Mouse (Mus musculus) heart, postnatal 36 days (tissue): ENCODE results near the gene Fam50b. TPM values are rescaled to one million over a fixed set of nuclear protein-coding genes. Genes with fewer than 3 reads are reported as not detected.

ENCODE experiments used
- DNase-seq, 2 experiments: peaks; one replicate each; pipeline ENCODE4 v3.0.0; 2021 to 2022
- intact Hi-C: fragments of 180-260 bp; cut with DNase I; formaldehyde crosslinking; loops from one replicate; pipeline ENCODE4 v1.15.1; 2025
- total RNA-seq, 2 experiments: library from RNA; stranded (reverse); gene quantifications; 2 replicates each; pipeline ENCODE4 v1.2.3; 2021

Gene Fam50b
- total RNA-seq, 2 experiments from 2014 or later, result not detected

DNA sequence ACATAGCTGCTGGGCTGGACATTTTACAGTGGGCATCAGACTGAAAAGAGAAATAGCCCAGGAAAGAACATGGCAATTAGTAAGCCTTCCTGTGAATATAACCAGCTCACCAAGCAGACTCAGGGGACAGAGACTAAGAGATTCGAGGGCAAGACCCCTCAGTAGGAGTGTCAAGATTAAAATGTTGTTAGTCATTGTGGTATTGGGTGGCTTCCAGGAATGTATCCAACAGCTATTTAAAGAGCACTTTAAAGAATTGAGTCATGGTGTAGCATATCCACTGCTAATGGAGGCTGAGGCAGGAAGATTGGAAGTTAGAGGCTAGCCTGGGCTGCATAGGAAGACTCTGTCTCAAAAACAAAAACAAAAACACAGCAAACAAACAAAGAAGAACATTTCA lies 870 bp upstream of the Fam50b start:
- intact Hi-C loops, result no loop called here
- no peak for DNase-seq

DNA sequence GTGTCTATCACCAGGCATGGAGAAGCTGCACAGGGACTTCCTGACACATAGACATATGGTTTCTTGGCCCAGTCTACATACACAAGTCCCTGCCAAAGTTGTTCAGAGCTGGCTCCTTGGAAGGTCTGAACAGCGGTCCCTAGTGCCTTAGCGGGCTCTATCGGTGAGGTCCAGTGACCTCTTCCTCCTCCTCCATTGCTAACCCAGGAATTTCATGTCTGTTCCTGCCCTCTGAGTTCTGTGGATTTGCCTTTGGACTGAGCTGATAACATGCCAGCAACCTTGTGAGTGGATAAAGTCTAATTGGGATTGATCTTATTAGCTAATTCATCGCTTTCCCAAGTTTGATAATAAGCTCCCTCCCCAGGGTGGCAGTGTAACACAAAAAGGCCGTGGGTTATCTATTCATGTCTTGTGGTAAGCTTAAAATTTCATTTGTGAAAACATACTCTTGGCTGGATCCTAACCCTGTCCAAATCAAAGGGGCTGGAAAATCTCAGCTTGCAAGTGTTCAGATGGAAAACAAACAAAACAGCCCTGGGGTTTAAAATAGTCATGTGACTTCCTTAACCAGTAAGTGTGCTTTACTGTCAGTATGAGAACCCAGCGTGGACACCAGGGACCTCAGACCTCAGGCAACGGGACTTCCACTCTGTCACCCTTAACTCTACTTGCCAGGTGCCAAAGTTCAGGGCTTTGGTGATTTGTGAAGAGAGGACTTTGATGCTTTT lies 3.5 kb downstream of the Fam50b start:
- DNase-seq, result no peak
- intact Hi-C loops, result loop anchor here (5.0 kb wide), 1 partner anchor 124 kb away; no protein-coding TSS in a partner anchor

GRCm38 (mm10) chr13:34738699-34738973 lies 4.0 kb downstream of the Fam50b start:
- intact Hi-C loops, result loop anchor here (5.0 kb wide), 1 partner anchor 124 kb away; no protein-coding TSS in a partner anchor
- DNase-seq, result no peak

DNA sequence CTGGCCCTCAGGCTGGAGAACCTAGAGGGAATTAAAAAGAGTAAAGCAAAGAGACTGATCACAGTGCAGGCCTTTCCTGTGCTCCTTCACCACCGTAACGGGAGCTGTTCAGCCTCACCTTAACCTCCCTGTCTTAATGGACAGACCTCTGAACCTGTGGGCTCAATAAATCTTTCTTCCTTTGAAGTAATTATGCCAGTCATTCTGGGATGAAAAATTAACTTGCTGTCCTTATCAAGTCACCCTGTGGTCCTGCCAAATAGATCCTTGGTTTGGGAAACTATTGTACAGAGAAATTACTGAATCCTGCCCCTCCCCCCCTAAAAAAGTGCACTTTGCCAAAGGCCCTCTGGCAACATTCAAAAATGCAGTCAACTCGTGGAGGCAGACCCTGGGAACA lies 4.4 kb downstream of the Fam50b start:
- intact Hi-C loops, result loop anchor here (5.0 kb wide), 1 partner anchor 123 kb away; no protein-coding TSS in a partner anchor
- DNase-seq, result no peak

- intact Hi-C loops, result loop anchor here (5.0 kb wide), 1 partner anchor 51 kb away; no protein-coding TSS in a partner anchor
- no peak for DNase-seq
Measured at GRCm38 (mm10) chr13:34741254-34741653, 6.6 kb downstream of the Fam50b start.

- DNase-seq, result no peak
- intact Hi-C loops, result loop anchor here (5.0 kb wide), 1 partner anchor 50 kb away; no protein-coding TSS in a partner anchor
Measured at GRCm38 (mm10) chr13:34741813-34742568, 7.3 kb downstream of the Fam50b start.

- intact Hi-C loops, result no loop called here
- no peak for DNase-seq
Measured at GRCm38 (mm10) chr13:34746811-34747210, 12.2 kb downstream of the Fam50b start.

- DNase-seq, result no peak
- intact Hi-C loops, result no loop called here
Measured at GRCm38 (mm10) chr13:34748530-34748929, 13.9 kb downstream of the Fam50b start.

- intact Hi-C loops, result no loop called here
- no peak for DNase-seq
Measured at GRCm38 (mm10) chr13:34759202-34759601, 24.6 kb downstream of the Fam50b start.

GRCm38 (mm10) chr13:34760518-34761287 lies 26.1 kb downstream of the Fam50b start:
- no peak for DNase-seq
- intact Hi-C loops, result no loop called here

DNA sequence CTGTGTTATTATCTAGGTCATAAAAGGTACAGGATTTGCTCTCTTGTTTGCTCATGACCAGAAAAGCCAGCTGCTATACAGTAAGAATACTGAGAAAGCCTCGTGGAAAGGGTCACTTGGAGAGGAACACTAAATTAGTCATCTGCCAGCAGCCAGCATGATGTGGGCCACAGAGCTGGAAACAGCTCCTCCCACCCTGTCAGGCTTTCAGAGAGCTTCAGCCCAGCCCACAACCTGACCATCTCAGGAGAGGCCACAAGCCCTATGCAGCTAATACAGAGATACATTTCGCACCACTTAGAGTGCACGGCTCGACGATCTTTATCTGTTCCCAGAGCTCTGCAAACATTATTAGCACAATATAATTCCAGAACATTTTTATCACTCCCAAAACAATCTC lies 27.5 kb downstream of the Fam50b start:
- DNase-seq, result no peak
- intact Hi-C loops, result no loop called here

DNA sequence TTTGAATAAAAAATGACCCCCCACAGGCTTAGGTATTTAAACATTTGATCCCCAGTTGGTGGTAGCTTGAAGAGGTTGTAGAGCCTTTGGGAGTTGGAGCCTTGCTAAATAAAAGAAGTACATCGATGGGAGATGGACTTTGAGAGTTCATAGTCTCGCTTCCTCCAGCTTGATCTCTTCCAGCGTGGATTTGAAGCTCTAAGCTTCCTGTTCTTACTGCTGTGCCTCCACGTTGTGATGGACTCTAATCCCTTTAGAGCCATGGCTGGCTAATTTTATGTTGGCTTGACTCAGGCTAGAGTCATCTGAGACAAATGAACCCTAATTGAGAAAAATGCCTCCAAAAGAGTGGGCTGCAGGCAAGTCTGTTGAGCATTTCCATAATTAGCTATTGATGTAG lies 28.2 kb downstream of the Fam50b start:
- intact Hi-C loops, result no loop called here
- DNase-seq, result no peak

- intact Hi-C loops, result loop anchor here (5.0 kb wide), 1 partner anchor 38 kb away; no protein-coding TSS in a partner anchor
Measured at GRCm38 (mm10) chr13:34765269-34765668, 30.6 kb downstream of the Fam50b start.

DNA sequence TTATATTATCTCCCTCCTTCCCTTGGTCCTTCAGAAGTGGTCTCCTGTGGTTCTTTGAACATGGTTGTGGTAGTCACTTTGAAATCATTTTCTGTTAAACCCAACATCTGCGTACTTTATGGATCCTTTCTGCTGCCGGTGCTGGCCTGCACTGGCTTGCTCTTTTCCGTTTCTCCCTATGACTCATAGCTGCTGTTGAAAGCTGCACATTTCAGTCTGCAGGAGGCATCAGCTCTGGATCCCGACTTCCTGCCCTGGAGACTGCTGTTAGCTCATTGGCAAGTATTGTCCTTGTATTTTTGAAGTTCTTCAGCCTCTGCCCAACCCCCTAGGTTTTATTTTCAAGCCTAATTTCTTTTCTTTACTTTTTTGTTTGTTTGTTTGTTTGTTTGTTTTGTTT lies 31.9 kb downstream of the Fam50b start:
- no peak for DNase-seq

More at GRCm38 (mm10) chr13:34765269-34765668, 30.6 kb downstream of the Fam50b start:
- DNase-seq, result no peak

GRCm38 (mm10) chr13:34767527-34768292 lies 33.1 kb downstream of the Fam50b start:
- intact Hi-C loops, result loop anchor here (2.0 to 5.0 kb wide), 2 partner anchors 17 to 40 kb away; no protein-coding TSS in a partner anchor
- no peak for DNase-seq

More for the DNA sequence above, 31.9 kb downstream of the Fam50b start:
- intact Hi-C loops, result loop anchor here (2.0 to 5.0 kb wide), 2 partner anchors 18 to 39 kb away; no protein-coding TSS in a partner anchor

DNA sequence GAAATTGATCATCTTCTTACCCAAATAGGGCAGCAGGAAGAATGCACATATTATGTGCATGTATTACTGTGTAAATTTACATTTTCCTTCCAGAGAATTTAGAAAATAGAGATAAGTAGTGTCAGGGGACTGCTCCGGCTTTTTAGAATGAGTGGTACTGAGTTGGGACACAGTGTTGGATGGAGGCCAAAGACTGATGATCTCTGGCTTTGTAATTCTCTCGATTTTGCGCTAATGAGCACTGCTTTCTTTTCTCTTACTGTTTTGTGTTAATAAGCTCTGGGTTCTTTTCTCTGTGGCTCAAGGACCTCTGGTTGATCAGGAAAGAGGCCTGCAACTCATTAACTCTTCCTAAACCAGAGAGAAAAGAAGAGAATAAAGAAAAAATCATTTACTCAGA lies 42.1 kb downstream of the Fam50b start:
- intact Hi-C loops, result no loop called here

DNA sequence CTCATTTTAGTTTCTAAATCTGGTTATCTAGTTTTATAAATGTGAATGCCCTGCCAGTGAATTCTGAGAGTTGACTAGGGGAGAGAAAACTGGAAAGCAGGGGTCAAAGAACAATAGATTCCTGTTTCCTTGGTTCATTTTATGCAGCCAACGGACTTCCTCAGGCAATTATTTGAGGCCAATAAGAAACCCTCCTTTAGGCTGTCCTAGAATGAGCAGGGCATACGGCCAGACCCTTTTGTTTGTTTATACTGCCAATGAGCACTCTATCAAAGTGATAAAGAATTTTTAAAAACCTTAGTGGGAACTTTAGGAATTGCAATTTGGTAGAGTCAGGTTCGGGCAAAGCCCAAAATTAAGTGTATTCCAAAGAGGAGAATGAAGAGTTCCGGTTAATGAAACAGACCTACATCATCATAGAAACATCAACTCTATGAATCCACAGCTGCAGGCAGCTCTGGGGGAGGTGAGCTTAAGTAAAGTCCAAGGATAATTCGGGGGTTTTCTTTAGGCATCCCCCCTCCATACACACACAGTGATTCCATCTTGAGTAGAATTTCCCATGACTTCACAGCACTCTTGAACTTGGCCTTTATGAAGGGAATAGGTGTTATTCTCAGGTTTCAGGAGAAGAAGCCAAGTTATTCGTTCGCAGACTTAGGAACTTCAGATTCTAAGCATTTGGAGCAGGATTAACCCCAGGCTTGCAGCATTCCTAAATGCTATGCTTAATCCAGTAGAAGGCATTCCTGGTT lies 46.4 kb downstream of the Fam50b start:
- DNase-seq, result no peak
- intact Hi-C loops, result no loop called here

More for the DNA sequence above, 42.1 kb downstream of the Fam50b start:
- no peak for DNase-seq

GRCm38 (mm10) chr13:34781611-34782009 lies 47.0 kb downstream of the Fam50b start:
- intact Hi-C loops, result no loop called here

GRCm38 (mm10) chr13:34784818-34785217 lies 50.2 kb downstream of the Fam50b start:
- intact Hi-C loops, result loop anchor here (2.0 kb wide), 1 partner anchor 18 kb away; no protein-coding TSS in a partner anchor
- DNase-seq, result no peak

More at GRCm38 (mm10) chr13:34781611-34782009, 47.0 kb downstream of the Fam50b start:
- no peak for DNase-seq
